Mouse (Mus musculus): ENCODE measurements around the gene Krt42.

- TF ChIP-seq CTCF (IDR thresholded peaks at IDR 0.05; ENCODE audit: insufficient read depth, low read length) (no peak), POLR2A (IDR thresholded peaks at IDR 0.05; ENCODE audit: borderline replicate concordance, extremely low read depth, low read depth, low read length) (no peak)
These were observed 19.3 kb upstream of the Krt42 start for GRCm38 (mm10) chr11:100288942-100289341.

Measured in lung, adult 2 months (tissue).